Mouse (Mus musculus) layer of hippocampus, adult 18-20 months (tissue): ENCODE data around the gene Gpr153. TPM values are rescaled to one million over a fixed set of nuclear protein-coding genes. Genes with fewer than 3 reads are reported as not detected.
A peak's percentile ranks its signal among the peaks of the same experiment; 100 is the strongest.

Experiments
- DNase-seq, 2 experiments: peaks; one replicate each; pipeline ENCODE4 v3.0.0; 2022; ENCODE audit warnings: low spot score in 2 of 2
- total RNA-seq, 2 experiments: library from RNA; stranded (reverse); gene quantifications; 2 replicates each; pipeline ENCODE4 v1.2.3; 2021

The Gpr153 gene
- total RNA-seq, 2 experiments from 2014 or later = 5.0 to 6.5 TPM

- DNase-seq = no peak
Measured at GRCm38 (mm10) chr4:152287317-152288120, 13.5 kb downstream of the Gpr153 start.

GRCm38 (mm10) chr4:152288398-152288945 is 14.4 kb downstream of the Gpr153 start:
- DNase-seq = no peak

GRCm38 (mm10) chr4:152290385-152290784 is 16.4 kb downstream of the Gpr153 start:
- no peak for DNase-seq

- DNase-seq = no peak
Measured at GRCm38 (mm10) chr4:152290991-152291390, 17.0 kb downstream of the Gpr153 start.

- DNase-seq = no peak
Measured at GRCm38 (mm10) chr4:152291562-152291961, 17.5 kb downstream of the Gpr153 start, which contains the start of gene Hes3. Gene Hes3 (minus strand): TSS chr4:152291662.

GRCm38 (mm10) chr4:152292102-152292765 is 18.2 kb downstream of the Gpr153 start:
- DNase-seq = no peak

GRCm38 (mm10) chr4:152294188-152294929 is 20.3 kb downstream of the Gpr153 start:
- DNase-seq = no peak

- DNase-seq = no peak
Measured at GRCm38 (mm10) chr4:152295916-152296315, 21.9 kb downstream of the Gpr153 start.

GRCm38 (mm10) chr4:152296371-152296770 is 22.3 kb downstream of the Gpr153 start:
- DNase-seq = no peak

- peak; percentile 99 for DNase-seq
Measured at GRCm38 (mm10) chr4:152296874-152297861, 23.1 kb downstream of the Gpr153 start, which contains the start of gene Icmt. Gene Icmt (plus strand): TSS chr4:152297227.

GRCm38 (mm10) chr4:152298836-152299235 is 24.8 kb downstream of the Gpr153 start:
- DNase-seq = no peak

- DNase-seq = no peak
Measured at GRCm38 (mm10) chr4:152300375-152300774, 26.3 kb downstream of the Gpr153 start.

GRCm38 (mm10) chr4:152302012-152302411 is 28.0 kb downstream of the Gpr153 start:
- DNase-seq = no peak

GRCm38 (mm10) chr4:152303172-152303571 is 29.1 kb downstream of the Gpr153 start:
- no peak for DNase-seq

GRCm38 (mm10) chr4:152304685-152305084 is 30.7 kb downstream of the Gpr153 start:
- DNase-seq = no peak

GRCm38 (mm10) chr4:152305991-152306390 is 32.0 kb downstream of the Gpr153 start:
- no peak for DNase-seq

- no peak for DNase-seq
Measured at GRCm38 (mm10) chr4:152307542-152307941, 33.5 kb downstream of the Gpr153 start.

GRCm38 (mm10) chr4:152312186-152312585 is 38.2 kb downstream of the Gpr153 start:
- DNase-seq = no peak

- DNase-seq = no peak
Measured at GRCm38 (mm10) chr4:152313211-152313632, 39.2 kb downstream of the Gpr153 start.

- no peak for DNase-seq
Measured at GRCm38 (mm10) chr4:152313934-152314333, 39.9 kb downstream of the Gpr153 start.
